Mouse (Mus musculus) forebrain, embryonic 13.5 days (tissue): ENCODE data around the gene Dmrta2. TPM values are rescaled to one million over a fixed set of nuclear protein-coding genes. Genes with fewer than 3 reads are reported as not detected.
A peak's percentile ranks its signal among the peaks of the same experiment; 100 is the strongest.

ENCODE experiments used
- ATAC-seq: fragments of 200-750 bp; cut with Nextera tagmentation; 2 replicates; pipeline ENCODE4 v1.8.0; 2017
- H3K27ac ChIP-seq: fragments of 300-500 bp; sonication (generic); 2 replicates; pipeline ENCODE4 v1.5.1; 2015; ENCODE audit warnings: inconsistent platforms, mild to moderate bottlenecking, moderate library complexity
- H3K27me3 ChIP-seq: fragments of 300-500 bp; sonication (generic); 2 replicates; pipeline ENCODE4 v1.6.1; 2015; ENCODE audit warnings: mild to moderate bottlenecking, inconsistent platforms
- H3K36me3 ChIP-seq: fragments of 300-500 bp; sonication (generic); 2 replicates; pipeline ENCODE4 v1.6.1; 2015; ENCODE audit warnings: mild to moderate bottlenecking, inconsistent platforms; ENCODE audit not compliant: poor library complexity, severe bottlenecking
- H3K4me1 ChIP-seq: fragments of 300-500 bp; sonication (generic); 2 replicates; pipeline ENCODE4 v1.6.1; 2015; ENCODE audit warnings: inconsistent platforms
- H3K4me2 ChIP-seq: fragments of 300-500 bp; sonication (generic); 2 replicates; pipeline ENCODE4 v1.6.1; 2015; ENCODE audit warnings: inconsistent platforms, mild to moderate bottlenecking, moderate library complexity
- H3K4me3 ChIP-seq: fragments of 300-500 bp; sonication (generic); 2 replicates; pipeline ENCODE4 v1.5.1; 2015; ENCODE audit warnings: mild to moderate bottlenecking, inconsistent platforms
- H3K9ac ChIP-seq: fragments of 300-500 bp; sonication (generic); 2 replicates; pipeline ENCODE4 v1.6.1; 2015; ENCODE audit warnings: mild to moderate bottlenecking, inconsistent platforms
- H3K9me3 ChIP-seq: fragments of 300-500 bp; sonication (generic); replicated peaks from 2 replicates; pipeline ENCODE4 v1.6.1; 2016; ENCODE audit warnings: inconsistent platforms
- WGBS: fragments of 180-500 bp; shearing (Covaris S2); methylation state at CpG from one replicate; pipeline ENCODE4 v1.1.7; 2015; 5-methylcytosine and 5-hydroxymethylcytosine counted together
- polyA plus RNA-seq: library from polyadenylated mRNA; unstranded; fragments of >200 nt; fragmentation: Nextera tagmentation; extraction: Ambion mirVana; gene quantifications from 2 replicates; pipeline ENCODE4 v1.2.1, GENCODE M21; 2015

Gene Dmrta2
- polyA plus RNA-seq, 1 experiment from 2014 or later, result 6.1 TPM

DNA sequence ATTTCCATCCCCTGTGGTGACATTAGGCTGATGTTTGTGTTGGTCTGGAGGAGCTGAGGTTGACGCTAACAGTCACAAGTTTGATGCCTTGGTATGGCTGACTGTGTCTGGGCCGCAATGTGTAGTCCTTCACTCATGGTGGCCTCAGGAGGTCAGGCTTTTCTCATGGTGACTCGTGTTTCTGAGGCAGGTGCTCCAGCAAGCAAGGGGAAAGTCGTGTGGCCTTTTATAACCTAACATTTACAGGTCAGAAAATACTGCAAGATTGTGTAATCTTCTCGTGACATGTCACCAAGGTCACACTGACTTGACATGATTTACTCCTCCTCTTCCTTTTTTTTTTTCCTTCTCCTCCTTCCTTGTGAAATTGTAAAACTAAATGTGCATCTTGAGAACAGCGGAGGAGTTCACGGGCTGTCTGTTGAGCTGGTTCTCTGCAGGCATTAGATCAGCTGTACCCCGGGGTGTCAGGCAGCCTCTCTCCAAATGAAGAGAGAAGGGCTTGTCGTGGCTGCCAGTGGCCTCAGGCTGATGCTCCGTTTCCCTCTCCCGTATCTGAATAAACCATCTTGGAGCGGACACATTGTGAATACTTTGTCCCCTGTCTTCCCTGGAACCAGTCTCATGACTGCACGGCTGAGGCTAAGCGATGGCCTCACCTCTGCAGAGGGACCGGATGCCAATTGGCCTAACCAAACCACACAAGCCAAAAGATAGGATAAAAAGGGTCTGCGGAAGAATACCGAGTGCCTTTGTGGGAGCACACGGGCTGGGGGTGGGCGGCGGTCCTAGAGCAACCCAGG, 9.9 kb downstream of the Dmrta2 start:
- H3K4me1 ChIP-seq, result peaks cover 36% of the 10 kb centered on the region
- no peak overlapping the region; the same call in 1 of the 2 replicates for H3K4me3 ChIP-seq
- 0 out of 2 replicates have a peak overlapping the region, but pooled peaks have one; percentile 13 for H3K9ac ChIP-seq
- peak overlapping the region; percentile 42 for H3K4me2 ChIP-seq
- H3K9me3 ChIP-seq, result no peaks in the 10 kb centered on the region
- ATAC-seq, result no peak
- peaks cover 83% of the 10 kb centered on the region for H3K27me3 ChIP-seq
- 6% methylated on average over 20 of the region's 20 CpGs for WGBS
- H3K27ac ChIP-seq, result peak overlapping the region; percentile 44
- 0 out of 2 replicates have a peak, but pooled peaks cover under 1% of the 10 kb centered on the region for H3K36me3 ChIP-seq

DNA sequence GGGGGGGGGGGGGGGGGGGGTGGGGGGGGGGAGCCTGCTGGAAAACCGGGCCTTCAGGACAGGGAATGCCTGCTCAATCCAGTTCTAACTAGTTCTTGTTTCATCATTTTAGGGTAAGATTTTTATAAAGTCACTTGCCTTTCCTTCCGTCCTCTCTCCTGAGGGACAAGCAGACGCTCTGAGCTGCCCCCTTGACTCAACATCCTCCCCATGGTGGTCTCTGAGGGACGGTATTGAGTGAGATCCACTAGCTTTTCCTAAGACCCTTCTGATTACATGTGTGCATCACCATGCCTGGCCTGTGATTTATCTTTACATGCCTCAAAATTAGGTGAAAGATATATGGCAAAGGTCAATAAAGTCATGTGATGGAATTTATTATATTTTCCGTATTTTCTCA, 10.6 kb downstream of the Dmrta2 start:
- no peak overlapping the region; the same call in 1 of the 2 replicates for H3K4me3 ChIP-seq
- peaks cover 34% of the 10 kb centered on the region for H3K4me1 ChIP-seq
- H3K4me2 ChIP-seq, result peak overlapping the region; percentile 42
- no peaks in the 10 kb centered on the region for H3K9me3 ChIP-seq
- no peaks in the 10 kb centered on the region for H3K36me3 ChIP-seq
- H3K27ac ChIP-seq, result no peak overlapping the region
- H3K9ac ChIP-seq, result no peak overlapping the region
- WGBS, result 27% methylated on average over 5 of the region's 5 CpGs
- H3K27me3 ChIP-seq, result peaks cover 82% of the 10 kb centered on the region
- no peak for ATAC-seq

DNA sequence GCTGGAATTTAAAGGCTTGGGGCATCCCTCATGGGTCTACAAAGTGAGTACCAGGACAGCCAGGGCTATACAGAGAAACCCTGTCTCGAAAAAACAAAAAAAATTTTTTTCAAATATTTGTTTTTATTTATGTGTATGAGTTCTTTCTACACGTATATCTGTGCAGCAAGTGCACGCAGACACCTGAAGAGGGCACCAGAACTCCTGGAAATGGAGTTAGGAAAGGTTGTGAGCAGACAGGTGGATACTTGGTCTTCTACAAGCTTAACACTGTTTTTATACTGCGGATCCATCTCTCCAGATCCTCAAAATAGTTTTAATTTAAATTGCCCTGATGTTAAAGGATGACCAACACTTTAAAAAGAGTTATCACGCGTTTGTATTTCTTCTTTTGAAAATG, 11.4 kb downstream of the Dmrta2 start:
- H3K4me2 ChIP-seq, result no peak overlapping the region
- 47% methylated on average over 6 of the region's 6 CpGs for WGBS

GRCm38 (mm10) chr4:110006044-110006443, 28.2 kb downstream of the Dmrta2 start:
- Histone ChIP-seq H3K36me3 (no peaks in the 10 kb centered on the region), H3K4me2 (no peak overlapping the region), H3K27me3 (no peaks in the 10 kb centered on the region), H3K9ac (no peak overlapping the region), H3K9me3 (no peaks in the 10 kb centered on the region), H3K4me1 (no peaks in the 10 kb centered on the region), H3K27ac (no peak overlapping the region), H3K4me3 (no peak overlapping the region)
- ATAC-seq, result no peak
- WGBS, result 97% methylated on average over 1 of the region's 1 CpGs

More for the DNA sequence above, 11.4 kb downstream of the Dmrta2 start:
- H3K9ac ChIP-seq, result no peak overlapping the region
- peaks cover 75% of the 10 kb centered on the region for H3K27me3 ChIP-seq
- H3K9me3 ChIP-seq, result no peaks in the 10 kb centered on the region
- no peaks in the 10 kb centered on the region for H3K36me3 ChIP-seq
- no peak overlapping the region for H3K27ac ChIP-seq
- no peak overlapping the region for H3K4me3 ChIP-seq
- H3K4me1 ChIP-seq, result peaks cover 28% of the 10 kb centered on the region
- no peak for ATAC-seq

DNA sequence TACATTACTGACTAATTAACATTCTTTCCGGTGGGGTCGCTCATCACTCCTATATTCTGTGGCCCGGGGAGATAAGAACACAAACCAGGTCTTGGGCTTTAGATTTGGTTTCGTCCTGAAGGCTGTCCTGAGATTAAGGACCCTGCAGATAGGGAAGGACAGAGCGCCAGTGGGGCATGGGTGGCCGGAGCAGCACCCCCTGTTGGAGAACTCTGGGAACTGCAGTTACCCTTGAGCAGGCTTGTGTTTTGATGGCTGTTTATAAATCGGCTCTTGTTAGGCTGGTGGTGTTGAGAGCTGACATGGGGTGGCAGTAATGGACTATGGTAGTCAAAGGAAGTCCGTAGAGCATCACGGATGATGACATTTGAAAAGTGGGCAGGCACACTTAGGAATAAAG, 41.3 kb downstream of the Dmrta2 start:
- WGBS, result 46% methylated on average over 9 of the region's 9 CpGs
- no peak for ATAC-seq
- Histone ChIP-seq H3K9ac (no peak overlapping the region), H3K36me3 (no peaks in the 10 kb centered on the region), H3K9me3 (no peaks in the 10 kb centered on the region), H3K27me3 (peaks cover 50% of the 10 kb centered on the region), H3K4me1 (peaks cover 15% of the 10 kb centered on the region), H3K27ac (no peak overlapping the region), H3K4me2 (no peak overlapping the region), H3K4me3 (no peak overlapping the region)

GRCm38 (mm10) chr4:110020255-110020654, 42.4 kb downstream of the Dmrta2 start:
- Histone ChIP-seq H3K27me3 (peaks cover 50% of the 10 kb centered on the region), H3K9me3 (no peaks in the 10 kb centered on the region), H3K27ac (no peak overlapping the region), H3K36me3 (no peaks in the 10 kb centered on the region), H3K4me3 (no peak overlapping the region; the same call in 1 of the 2 replicates), H3K4me1 (peaks cover 15% of the 10 kb centered on the region), H3K4me2 (peak overlapping the region; percentile 56), H3K9ac (peak overlapping the region; percentile 45)
- ATAC-seq, result peak; percentile 66
- 8% methylated on average over 12 of the region's 12 CpGs for WGBS

DNA sequence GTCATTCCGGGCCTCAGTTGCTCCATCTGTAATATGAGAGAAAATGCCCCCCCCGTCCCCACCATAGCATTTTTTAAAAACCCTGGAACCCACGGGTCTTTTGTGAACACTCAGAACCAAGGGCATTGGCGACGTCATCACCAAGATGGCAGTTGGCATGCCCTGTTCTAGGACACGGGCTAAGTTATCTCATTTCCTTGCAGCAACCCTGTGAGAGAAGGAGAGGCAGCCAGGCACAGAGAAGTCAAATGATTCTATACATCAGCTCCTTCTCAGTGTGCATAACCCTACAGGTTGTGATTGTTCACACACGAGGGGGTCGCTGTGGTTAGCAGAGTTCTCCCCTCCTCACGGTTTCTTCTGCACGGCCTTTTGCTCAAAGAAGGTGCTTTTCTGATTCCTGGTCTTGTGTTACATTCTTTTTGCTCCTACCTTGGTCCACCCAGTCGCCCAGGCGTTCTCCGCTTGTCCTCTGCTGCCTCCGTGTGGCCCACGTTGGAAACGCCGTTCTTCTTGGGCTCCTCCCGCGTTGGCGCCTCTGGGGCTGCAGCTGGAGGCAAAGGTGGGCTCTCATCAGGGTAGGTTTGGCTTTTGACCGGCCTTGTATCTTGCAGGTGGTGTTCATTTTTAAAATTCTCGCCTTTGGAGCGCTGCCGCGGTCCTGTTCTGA, 44.2 kb downstream of the Dmrta2 start:
- Histone ChIP-seq H3K27me3 (peaks cover 50% of the 10 kb centered on the region), H3K9ac (peak overlapping the region; percentile 40; the same call in 1 of the 2 replicates), H3K4me3 (no peak overlapping the region), H3K4me2 (peak overlapping the region; percentile 41), H3K36me3 (no peaks in the 10 kb centered on the region), H3K4me1 (peaks cover 15% of the 10 kb centered on the region), H3K27ac (no peak overlapping the region), H3K9me3 (no peaks in the 10 kb centered on the region)
- ATAC-seq, result peak; percentile 69
- WGBS, result 14% methylated on average over 25 of the region's 25 CpGs

DNA sequence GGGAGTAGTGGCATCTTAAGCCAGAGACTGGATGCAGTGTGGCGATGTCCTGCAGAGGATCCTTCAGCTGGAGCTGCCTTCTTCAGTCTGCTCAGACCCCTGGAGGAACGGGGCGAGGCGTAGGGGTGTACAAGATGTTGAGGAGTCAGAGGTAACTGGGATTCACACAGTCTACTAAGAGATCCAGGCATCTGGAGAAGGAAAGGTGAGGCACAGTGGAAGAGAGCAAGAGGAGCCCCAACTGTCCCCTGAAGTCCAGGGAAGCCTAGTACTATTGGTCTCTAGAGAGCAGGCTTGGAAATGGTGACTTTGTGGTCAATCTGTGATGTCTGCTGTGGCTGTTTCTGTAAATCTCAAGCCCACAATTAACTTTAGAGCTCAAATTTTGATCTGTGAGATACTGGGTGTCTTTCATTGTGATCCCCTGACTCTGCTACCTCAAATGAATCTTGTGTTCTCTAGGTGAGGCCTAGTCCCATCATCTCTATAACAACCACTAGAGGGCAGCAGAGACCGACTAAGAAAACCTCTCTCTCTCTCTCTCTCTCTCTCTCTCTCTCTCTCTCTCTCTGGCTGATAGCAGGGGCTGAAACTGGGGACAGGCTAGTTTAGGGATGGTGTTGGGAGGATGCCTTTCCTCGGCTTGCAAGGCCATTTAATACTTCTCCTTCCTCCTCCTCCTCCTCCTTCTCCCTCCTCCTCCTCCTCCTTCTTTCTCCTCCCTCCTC, 50.8 kb downstream of the Dmrta2 start:
- WGBS, result 63% methylated on average over 6 of the region's 6 CpGs
- H3K36me3 ChIP-seq, result no peaks in the 10 kb centered on the region
- no peaks in the 10 kb centered on the region for H3K4me1 ChIP-seq
- no peak overlapping the region for H3K4me2 ChIP-seq
- peaks cover 18% of the 10 kb centered on the region; the same call in 1 of the 2 replicates for H3K27me3 ChIP-seq
- no peak overlapping the region for H3K9ac ChIP-seq
- H3K27ac ChIP-seq, result no peak overlapping the region
- H3K4me3 ChIP-seq, result no peak overlapping the region
- no peaks in the 10 kb centered on the region for H3K9me3 ChIP-seq
- ATAC-seq, result peak; percentile 82

GRCm38 (mm10) chr4:110029446-110029845, 51.6 kb downstream of the Dmrta2 start:
- H3K9me3 ChIP-seq, result no peaks in the 10 kb centered on the region
- H3K27me3 ChIP-seq, result peaks cover 13% of the 10 kb centered on the region; the same call in 1 of the 2 replicates
- no peak overlapping the region for H3K27ac ChIP-seq
- H3K36me3 ChIP-seq, result no peaks in the 10 kb centered on the region
- no peak overlapping the region for H3K4me3 ChIP-seq
- ATAC-seq, result no peak
- 91% methylated on average over 1 of the region's 1 CpGs for WGBS
- H3K9ac ChIP-seq, result no peak overlapping the region
- no peaks in the 10 kb centered on the region for H3K4me1 ChIP-seq
- H3K4me2 ChIP-seq, result no peak overlapping the region
